Mouse (Mus musculus) Patski (cell line): Measurements from ENCODE around the gene Dennd1b. TPM values are rescaled to one million over a fixed set of nuclear protein-coding genes. Genes with fewer than 3 reads are reported as not detected.

Experiments used
- ATAC-seq: fragments of 100-300 bp; one replicate; pipeline ENCODE4 v1.8.0; 2021
- CTCF ChIA-PET: fragments of 350-600 bp; sonication (Branson Sonifier 250); formaldehyde crosslinking; loops from one replicate; lab custom pipeline; 2022; ENCODE audit warnings: inconsistent platforms; lab: Charles Lee
- POLR2A ChIA-PET: fragments of 350-600 bp; sonication (Branson Sonifier 250); formaldehyde crosslinking; loops from one replicate; lab custom pipeline; 2022; ENCODE audit warnings: antibody characterized with exemption, inconsistent platforms; lab: Charles Lee
- DNase-seq: peaks from one replicate; pipeline ENCODE4 v3.0.0-alpha.2; 2011; ENCODE audit warnings: low read depth, low spot score
- H3K27me3 ChIP-seq: fragments of 371-371 bp; one replicate; pipeline ENCODE4 v1.5.1; 2021
- CTCF ChIP-seq: fragments of 100-300 bp; IDR thresholded peaks from one replicate; pipeline ENCODE4 v1.5.1; 2021
- in situ Hi-C: fragments of 300-500 bp; cut with MboI; formaldehyde crosslinking; loops from 3 replicates; pipeline ENCODE4 v1.11.1; 2018; ENCODE audit warnings: low pct_unique_long_range_greater_than_20kb, mixed read lengths
- polyA plus RNA-seq: library from polyadenylated mRNA; unstranded; gene quantifications from one replicate; pipeline ENCODE4 v1.2.3, GENCODE M21; 2021

Dennd1b gene
- polyA plus RNA-seq, 1 experiment from 2014 or later: 12.3 TPM

DNA sequence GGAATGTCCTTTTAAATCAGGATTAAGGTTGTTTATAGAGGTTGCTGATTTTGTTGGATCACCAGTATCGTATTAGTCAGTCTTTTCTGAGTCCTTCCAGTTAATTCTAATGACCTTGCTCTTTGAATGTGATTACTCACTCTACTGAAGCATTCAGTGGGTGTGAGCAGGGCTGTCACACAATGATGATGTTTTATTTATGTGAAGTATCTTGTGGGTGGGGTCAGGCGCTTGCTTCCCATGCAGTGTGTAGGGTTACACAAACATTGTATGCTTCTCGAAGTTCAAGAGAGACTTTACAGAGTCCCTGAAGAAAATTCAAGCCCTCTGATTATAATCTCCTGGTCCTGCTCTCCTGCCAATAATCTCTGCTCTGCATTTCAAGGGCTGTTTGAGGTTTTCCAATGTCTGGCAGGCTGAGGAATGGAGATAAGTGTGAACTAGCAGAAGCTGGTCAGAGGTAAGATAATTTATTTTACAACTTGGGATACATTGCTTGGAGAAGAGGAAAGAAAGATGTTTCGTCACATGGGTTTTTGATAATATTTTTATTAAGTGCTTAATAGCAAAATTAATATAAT, 3.2 kb upstream of the Dennd1b start:
- ATAC-seq: peak; percentile 40
- H3K27me3 ChIP-seq: no peaks in the 10 kb centered on the region
- ChIA-PET CTCF (no interaction called here), POLR2A (no interaction called here)
- in situ Hi-C loops: loop anchor here (5.0 to 25.0 kb wide), 2 partner anchors 118 to 623 kb away; no protein-coding TSS in a partner anchor
- no peak for TF ChIP-seq CTCF
- DNase-seq: peak; percentile 33

DNA sequence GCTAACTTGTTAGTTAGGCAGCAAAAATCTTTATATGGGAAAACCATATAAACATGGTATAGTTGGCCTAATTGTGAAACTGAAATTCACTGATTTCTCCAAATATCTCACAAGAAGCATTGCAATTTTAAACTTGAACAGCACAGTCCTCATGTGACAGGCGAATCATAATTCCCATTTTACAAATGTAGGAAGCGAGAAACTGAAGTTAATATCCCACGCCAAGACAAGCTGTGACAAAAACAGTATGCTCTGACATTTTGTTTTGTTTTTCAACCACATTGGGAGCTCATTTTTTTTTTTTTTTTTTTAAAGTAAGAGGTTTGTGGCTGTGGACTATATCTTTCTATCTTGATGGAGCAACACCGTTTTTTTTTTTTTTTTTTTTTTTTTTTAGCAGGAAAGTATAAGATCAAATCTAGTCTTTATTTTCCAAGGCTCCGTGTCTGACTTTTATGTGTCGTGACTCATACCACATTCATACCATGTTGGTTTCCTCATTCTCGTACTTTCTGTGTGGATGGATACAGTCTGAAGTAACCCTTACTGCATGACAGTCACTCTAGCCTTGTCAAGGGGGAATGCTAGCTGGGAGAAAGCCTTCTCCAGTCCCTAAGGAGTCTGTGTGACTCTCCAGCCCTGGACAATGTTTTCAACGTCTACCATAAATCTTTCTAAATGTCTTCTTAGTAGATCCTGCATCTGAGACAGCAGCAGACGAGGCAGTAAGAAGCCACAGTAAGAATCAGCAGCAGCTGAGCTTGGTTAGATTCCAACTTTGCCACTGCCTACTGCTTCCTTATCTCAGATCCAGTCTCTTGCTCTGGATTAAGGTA, 751 bp upstream of the Dennd1b start:
- CTCF ChIA-PET: interaction anchor here (0.6 to 1.6 kb wide), 7 partner anchors 17 to 117 kb away, joined by 3 to 5 read pairs (median 3); no protein-coding TSS in a partner anchor
- no peak for DNase-seq
- in situ Hi-C loops: loop anchor here (5.0 to 25.0 kb wide), 2 partner anchors 120 to 625 kb away; no protein-coding TSS in a partner anchor
- H3K27me3 ChIP-seq: no peaks in the 10 kb centered on the region
- ATAC-seq: peak; percentile 6
- TF ChIP-seq CTCF: no peak
- POLR2A ChIA-PET: interaction anchor here (1.0 to 1.1 kb wide), 2 partner anchors 119 to 124 kb away, joined by 3 read pairs; no protein-coding TSS in a partner anchor

DNA sequence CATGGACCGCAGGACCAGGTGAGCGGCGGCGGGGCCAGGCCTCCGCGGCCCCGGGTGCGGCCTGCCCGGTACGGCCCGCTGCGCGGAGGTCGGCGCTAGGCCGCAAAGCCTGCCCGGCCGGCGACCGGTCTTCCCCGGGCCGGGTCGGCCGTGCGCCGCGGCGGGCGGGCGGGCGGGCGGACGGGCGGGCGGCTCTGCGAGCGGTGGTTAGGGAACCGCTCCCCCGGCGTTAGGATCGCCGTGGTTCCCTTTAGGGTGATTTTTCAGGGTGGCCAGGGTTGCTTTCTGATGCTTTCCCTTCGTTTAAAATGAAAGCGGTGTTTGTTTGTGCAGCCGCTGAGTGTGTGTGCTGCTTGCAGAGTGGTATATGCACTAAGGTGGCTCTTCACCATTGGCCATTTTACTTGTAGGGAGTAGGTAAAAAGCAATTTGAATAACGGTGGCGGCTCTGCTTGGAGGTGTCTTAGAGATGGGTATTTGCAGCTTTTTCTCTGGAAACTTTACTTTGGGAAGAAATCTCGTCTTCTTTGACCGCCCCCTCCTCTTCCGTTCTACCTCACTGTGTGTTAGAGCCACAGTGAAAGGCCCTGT, 728 bp downstream of the Dennd1b start:
- ChIA-PET CTCF (no interaction called here), POLR2A (interaction anchor here (1.2 to 1.3 kb wide), 2 partner anchors 107 to 118 kb away, joined by 3 to 4 read pairs; partner anchors contain the start of gene 2310009B15Rik)
- H3K27me3 ChIP-seq: no peaks in the 10 kb centered on the region
- ATAC-seq: peak; percentile 56
- TF ChIP-seq CTCF: no peak
- no peak for DNase-seq
- in situ Hi-C loops: loop anchor here (5.0 to 25.0 kb wide), 2 partner anchors 122 to 627 kb away; no protein-coding TSS in a partner anchor

DNA sequence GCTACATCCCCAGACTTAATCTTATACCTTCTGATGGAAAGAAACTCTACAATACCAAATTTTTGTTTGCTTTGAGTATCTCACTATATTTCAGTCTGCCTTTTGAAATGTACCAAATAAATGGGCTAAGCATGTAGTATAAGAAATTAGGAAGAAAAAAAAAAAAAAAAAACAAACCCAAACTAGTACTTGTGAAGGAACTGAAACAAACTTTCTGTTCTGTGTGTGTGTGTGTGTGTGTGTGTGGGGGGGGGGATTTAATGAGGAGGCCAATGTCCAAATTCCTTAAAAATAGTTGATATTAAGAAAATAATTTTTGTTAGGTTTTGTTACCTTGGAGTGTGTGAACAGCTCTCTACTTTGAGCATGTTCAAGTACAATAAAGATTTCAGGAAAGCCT, 1.8 kb downstream of the Dennd1b start:
- ChIA-PET CTCF (interaction anchor here (1.3 kb wide), 1 partner anchor 27 kb away, joined by 3 read pairs; no protein-coding TSS in a partner anchor), POLR2A (interaction anchor here (1.2 to 1.3 kb wide), 2 partner anchors 108 to 119 kb away, joined by 3 to 4 read pairs; partner anchors contain the start of gene 2310009B15Rik)
- no peak for TF ChIP-seq CTCF
- in situ Hi-C loops: loop anchor here (25.0 kb wide), 1 partner anchor 628 kb away; no protein-coding TSS in a partner anchor
- H3K27me3 ChIP-seq: no peaks in the 10 kb centered on the region
- ATAC-seq (no peak), DNase-seq (no peak)

DNA sequence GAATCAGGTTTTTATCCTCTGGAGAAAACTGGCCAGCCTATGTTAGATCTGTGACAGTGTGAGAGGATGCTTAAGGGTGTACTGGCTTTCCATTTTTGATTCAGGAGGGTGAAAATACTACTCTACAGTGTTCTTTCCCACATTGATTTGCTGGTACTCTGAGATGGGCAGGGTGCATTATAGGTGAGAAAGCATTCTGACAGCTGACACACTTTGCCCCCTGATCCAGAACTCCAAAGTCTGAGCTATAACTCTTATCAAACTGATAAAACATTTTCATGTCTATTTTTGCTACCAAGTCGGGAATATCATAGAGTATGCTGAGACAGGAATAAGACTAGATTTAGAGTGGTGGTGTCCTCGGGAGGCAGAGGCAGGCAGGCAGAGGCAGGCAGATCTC, 2.3 kb downstream of the Dennd1b start:
- in situ Hi-C loops: loop anchor here (25.0 kb wide), 1 partner anchor 628 kb away; no protein-coding TSS in a partner anchor

DNA sequence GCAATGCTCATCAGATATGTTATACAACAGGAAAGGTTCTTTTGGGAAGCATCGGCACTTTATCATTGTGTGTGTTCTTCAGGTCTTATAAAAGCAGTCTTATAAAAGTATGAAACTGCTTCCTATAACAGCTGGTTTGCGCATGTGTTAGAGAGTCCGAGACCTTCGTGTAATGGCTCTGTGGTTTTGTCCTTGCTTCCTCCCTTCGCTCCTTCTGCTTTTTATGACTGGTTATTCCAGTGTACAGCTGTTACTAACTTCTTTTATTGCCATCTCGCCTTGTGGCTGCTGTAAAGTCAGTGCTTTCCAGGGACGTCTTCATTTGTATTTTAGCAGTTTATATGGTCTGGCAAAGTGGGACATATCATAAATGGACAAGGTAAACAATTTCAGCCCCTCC, 4.2 kb downstream of the Dennd1b start:
- no peaks in the 10 kb centered on the region for H3K27me3 ChIP-seq
- POLR2A ChIA-PET: no interaction called here
- ATAC-seq (no peak), DNase-seq (no peak)
- no peak for TF ChIP-seq CTCF
- in situ Hi-C loops: loop anchor here (25.0 kb wide), 1 partner anchor 630 kb away; no protein-coding TSS in a partner anchor
- CTCF ChIA-PET: interaction anchor here (1.1 kb wide), 1 partner anchor 21 kb away, joined by 3 read pairs; no protein-coding TSS in a partner anchor

More for the DNA sequence above, 2.3 kb downstream of the Dennd1b start:
- DNase-seq (no peak), ATAC-seq (no peak)
- no peaks in the 10 kb centered on the region for H3K27me3 ChIP-seq
- ChIA-PET CTCF (interaction anchor here (1.3 kb wide), 1 partner anchor 28 kb away, joined by 3 read pairs; no protein-coding TSS in a partner anchor), POLR2A (no interaction called here)
- TF ChIP-seq CTCF: no peak

DNA sequence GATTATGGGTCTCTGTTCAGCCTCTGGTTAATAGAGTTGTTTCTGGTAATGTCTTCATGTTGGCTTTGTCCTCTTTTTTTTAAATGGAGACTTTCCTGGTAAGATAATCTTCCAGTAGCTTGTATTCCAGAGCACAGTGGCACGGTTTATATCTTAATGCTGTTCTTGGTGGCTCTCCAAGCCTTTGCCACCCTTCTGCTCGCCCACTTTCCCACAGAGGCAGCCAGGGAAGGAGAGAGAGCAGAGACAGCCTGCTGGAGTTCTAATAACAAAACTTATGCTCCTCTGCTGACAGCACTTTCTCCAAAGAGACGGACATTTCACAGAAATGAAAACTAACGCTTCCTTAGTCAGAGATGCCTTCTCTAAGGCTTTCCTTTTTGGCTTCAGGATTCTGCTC, 6.8 kb downstream of the Dennd1b start:
- no peaks in the 10 kb centered on the region for H3K27me3 ChIP-seq
- ChIA-PET POLR2A (no interaction called here), CTCF (interaction anchor here (1.0 kb wide), 1 partner anchor 65 kb away, joined by 3 read pairs; no protein-coding TSS in a partner anchor)
- DNase-seq: no peak
- TF ChIP-seq CTCF: no peak
- no peak for ATAC-seq
- in situ Hi-C loops: loop anchor here (25.0 kb wide), 1 partner anchor 633 kb away; no protein-coding TSS in a partner anchor

DNA sequence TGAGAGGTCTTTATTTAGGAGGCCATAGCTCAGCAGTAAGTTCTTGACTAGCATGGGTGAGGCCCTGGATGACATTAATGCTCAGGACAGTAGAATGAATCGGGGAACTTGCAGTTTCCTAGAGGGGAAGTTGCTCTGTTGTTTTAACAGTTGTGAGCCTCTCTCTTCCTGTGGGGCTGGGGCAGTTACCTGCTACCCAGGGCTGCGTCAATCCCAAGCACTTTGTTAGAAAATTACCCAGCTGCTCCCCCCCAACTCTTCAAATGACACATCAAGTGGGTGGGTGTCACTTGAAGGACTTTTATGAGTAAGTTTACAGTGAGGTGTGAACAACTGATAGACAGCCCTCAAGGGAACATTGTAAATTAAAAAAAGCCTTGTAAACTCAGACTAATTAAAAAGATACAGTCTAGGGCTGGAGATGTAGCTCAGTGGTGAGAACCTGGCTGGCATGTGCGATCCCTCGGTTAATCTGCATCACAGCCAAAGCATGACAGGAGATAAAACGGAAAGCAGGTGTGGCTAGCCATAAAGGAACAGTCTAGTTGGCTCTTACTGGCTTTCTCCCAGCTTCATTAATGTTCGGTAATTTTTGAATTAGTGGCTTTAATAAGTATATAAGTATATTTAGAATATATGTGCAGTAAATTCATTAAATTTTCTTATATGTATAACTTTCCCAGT, 10.4 kb downstream of the Dennd1b start:
- POLR2A ChIA-PET: no interaction called here
- DNase-seq (no peak), ATAC-seq (no peak)
- CTCF ChIA-PET: no interaction called here
- TF ChIP-seq CTCF: no peak
- no peaks in the 10 kb centered on the region for H3K27me3 ChIP-seq
- in situ Hi-C loops: loop anchor here (25.0 kb wide), 1 partner anchor 636 kb away; no protein-coding TSS in a partner anchor

DNA sequence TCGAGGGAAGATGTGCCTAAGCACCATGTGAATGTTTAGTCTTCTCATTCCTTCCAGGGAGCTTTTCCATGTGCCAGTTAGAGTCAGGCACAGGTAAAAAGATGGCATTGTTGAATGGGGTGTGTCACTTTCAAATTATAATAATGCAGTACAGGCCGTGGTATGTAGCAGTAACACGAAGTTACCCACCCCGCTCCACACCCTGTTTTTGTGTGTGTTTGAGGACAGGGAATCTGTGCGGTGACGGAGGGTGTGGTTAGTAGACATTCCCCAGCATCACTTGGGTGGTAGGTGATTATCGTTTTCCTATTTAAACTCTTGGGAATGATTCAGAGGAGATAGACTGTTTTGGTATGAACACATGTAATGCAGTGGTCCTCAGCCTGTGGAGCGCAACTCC, 11.6 kb downstream of the Dennd1b start:
- no peak for ATAC-seq
- DNase-seq: no peak
- TF ChIP-seq CTCF: no peak
- H3K27me3 ChIP-seq: no peaks in the 10 kb centered on the region
- ChIA-PET POLR2A (no interaction called here), CTCF (interaction anchor here (0.9 kb wide), 1 partner anchor 45 kb away, joined by 4 read pairs; no protein-coding TSS in a partner anchor)
- in situ Hi-C loops: loop anchor here (25.0 kb wide), 1 partner anchor 638 kb away; no protein-coding TSS in a partner anchor
